Mouse (Mus musculus): ENCODE measurements around the gene Rab3il1. TPM values are rescaled to one million over a fixed set of nuclear protein-coding genes. Genes with fewer than 3 reads are reported as not detected.
A peak's percentile ranks its signal among the peaks of the same experiment; 100 is the strongest.

Gene Rab3il1
- polyA plus RNA-seq, 1 experiment = 4.1 TPM

GRCm38 (mm10) chr19:10013913-10014312, 12.4 kb downstream of the Rab3il1 start:
- H3K9ac ChIP-seq (ENCODE audit: low read depth, poor library complexity, severe bottlenecking) = no peak overlapping the region
- peak; percentile 87 for TF ChIP-seq EP300 (IDR thresholded peaks at IDR 0.05; ENCODE audit: insufficient read depth, low read depth, low read length)
- no peak for TF ChIP-seq CTCF (IDR thresholded peaks at IDR 0.05; ENCODE audit: low read depth, low read length)
- H3K27me3 ChIP-seq (ENCODE audit: control insufficient read depth, insufficient read depth, low read length, poor library complexity, severe bottlenecking) = no peaks in the 10 kb centered on the region
- no peak overlapping the region for H3K4me3 ChIP-seq (ENCODE audit: low read depth, low read length)
- H3K9me3 ChIP-seq (replicated peaks; ENCODE audit: control insufficient read depth, insufficient read depth, low read length, poor library complexity, severe bottlenecking) = no peaks in the 10 kb centered on the region
- no peaks in the 10 kb centered on the region for H3K36me3 ChIP-seq (ENCODE audit: control insufficient read depth, insufficient read depth, low read length, poor library complexity, severe bottlenecking)
- peaks cover 9% of the 10 kb centered on the region for H3K4me1 ChIP-seq (ENCODE audit: control insufficient read depth, insufficient read depth, low read length)
- H3K27ac ChIP-seq (ENCODE audit: insufficient read depth, low read length) = peak overlapping the region; percentile 44

DNA sequence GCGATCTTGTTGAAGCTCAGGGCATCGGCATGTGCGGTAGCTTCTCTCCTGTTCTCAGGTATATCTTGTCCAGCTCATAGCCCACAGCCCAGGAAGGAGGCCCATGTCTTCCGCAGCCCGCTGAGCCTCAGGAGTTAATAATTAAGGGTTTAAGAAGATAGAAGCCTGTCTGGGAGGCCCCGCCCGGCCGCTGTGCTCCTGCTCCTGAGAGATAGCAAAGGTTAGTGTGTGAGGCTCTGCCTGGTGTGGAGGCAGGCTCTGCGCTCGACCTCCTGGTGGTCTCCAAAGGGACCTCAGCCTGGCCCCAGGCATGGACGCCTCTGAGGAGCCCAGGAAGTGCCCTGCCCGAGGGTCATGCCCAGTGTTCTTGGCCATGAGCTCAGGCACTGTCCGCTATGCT, 13.4 kb downstream of the Rab3il1 start:
- no peak overlapping the region for H3K4me3 ChIP-seq (ENCODE audit: low read depth, low read length)
- no peaks in the 10 kb centered on the region for H3K36me3 ChIP-seq (ENCODE audit: control insufficient read depth, insufficient read depth, low read length, poor library complexity, severe bottlenecking)
- H3K9me3 ChIP-seq (replicated peaks; ENCODE audit: control insufficient read depth, insufficient read depth, low read length, poor library complexity, severe bottlenecking) = no peaks in the 10 kb centered on the region
- peaks cover 11% of the 10 kb centered on the region for H3K4me1 ChIP-seq (ENCODE audit: control insufficient read depth, insufficient read depth, low read length)
- TF ChIP-seq EP300 (IDR thresholded peaks at IDR 0.05; ENCODE audit: insufficient read depth, low read depth, low read length) (no peak), POLR2A (IDR thresholded peaks at IDR 0.05; ENCODE audit: insufficient read depth, low read length) (no peak), CTCF (IDR thresholded peaks at IDR 0.05; ENCODE audit: low read depth, low read length) (no peak)
- H3K9ac ChIP-seq (ENCODE audit: low read depth, poor library complexity, severe bottlenecking) = no peak overlapping the region
- no peak overlapping the region for H3K27ac ChIP-seq (ENCODE audit: insufficient read depth, low read length)
- no peaks in the 10 kb centered on the region for H3K27me3 ChIP-seq (ENCODE audit: control insufficient read depth, insufficient read depth, low read length, poor library complexity, severe bottlenecking)

- Histone ChIP-seq H3K9me3 (replicated peaks; ENCODE audit: control insufficient read depth, insufficient read depth, low read length, poor library complexity, severe bottlenecking) (no peaks in the 10 kb centered on the region), H3K4me1 (ENCODE audit: control insufficient read depth, insufficient read depth, low read length) (peaks cover 11% of the 10 kb centered on the region), H3K9ac (ENCODE audit: low read depth, poor library complexity, severe bottlenecking) (no peak overlapping the region), H3K4me3 (ENCODE audit: low read depth, low read length) (no peak overlapping the region), H3K27me3 (ENCODE audit: control insufficient read depth, insufficient read depth, low read length, poor library complexity, severe bottlenecking) (no peaks in the 10 kb centered on the region), H3K27ac (ENCODE audit: insufficient read depth, low read length) (no peak overlapping the region), H3K36me3 (ENCODE audit: control insufficient read depth, insufficient read depth, low read length, poor library complexity, severe bottlenecking) (no peaks in the 10 kb centered on the region)
- TF ChIP-seq CTCF (IDR thresholded peaks at IDR 0.05; ENCODE audit: low read depth, low read length) = no peak
- no peak for TF ChIP-seq EP300 (IDR thresholded peaks at IDR 0.05; ENCODE audit: insufficient read depth, low read depth, low read length)
- no peak for TF ChIP-seq POLR2A (IDR thresholded peaks at IDR 0.05; ENCODE audit: insufficient read depth, low read length)
These were observed 14.0 kb downstream of the Rab3il1 start for GRCm38 (mm10) chr19:10015442-10015841.

- no peaks in the 10 kb centered on the region for H3K36me3 ChIP-seq (ENCODE audit: control insufficient read depth, insufficient read depth, low read length, poor library complexity, severe bottlenecking)
- H3K9ac ChIP-seq (ENCODE audit: low read depth, poor library complexity, severe bottlenecking) = no peak overlapping the region
- H3K4me1 ChIP-seq (ENCODE audit: control insufficient read depth, insufficient read depth, low read length) = peaks cover 10% of the 10 kb centered on the region
- H3K4me3 ChIP-seq (ENCODE audit: low read depth, low read length) = no peak overlapping the region
- H3K9me3 ChIP-seq (replicated peaks; ENCODE audit: control insufficient read depth, insufficient read depth, low read length, poor library complexity, severe bottlenecking) = no peaks in the 10 kb centered on the region
- no peak overlapping the region for H3K27ac ChIP-seq (ENCODE audit: insufficient read depth, low read length)
- no peaks in the 10 kb centered on the region for H3K27me3 ChIP-seq (ENCODE audit: control insufficient read depth, insufficient read depth, low read length, poor library complexity, severe bottlenecking)
- TF ChIP-seq CTCF (IDR thresholded peaks at IDR 0.05; ENCODE audit: low read depth, low read length) = no peak
- TF ChIP-seq POLR2A (IDR thresholded peaks at IDR 0.05; ENCODE audit: insufficient read depth, low read length) = no peak
- no peak for TF ChIP-seq EP300 (IDR thresholded peaks at IDR 0.05; ENCODE audit: insufficient read depth, low read depth, low read length)
These were observed 14.7 kb downstream of the Rab3il1 start for GRCm38 (mm10) chr19:10016151-10016550.

DNA sequence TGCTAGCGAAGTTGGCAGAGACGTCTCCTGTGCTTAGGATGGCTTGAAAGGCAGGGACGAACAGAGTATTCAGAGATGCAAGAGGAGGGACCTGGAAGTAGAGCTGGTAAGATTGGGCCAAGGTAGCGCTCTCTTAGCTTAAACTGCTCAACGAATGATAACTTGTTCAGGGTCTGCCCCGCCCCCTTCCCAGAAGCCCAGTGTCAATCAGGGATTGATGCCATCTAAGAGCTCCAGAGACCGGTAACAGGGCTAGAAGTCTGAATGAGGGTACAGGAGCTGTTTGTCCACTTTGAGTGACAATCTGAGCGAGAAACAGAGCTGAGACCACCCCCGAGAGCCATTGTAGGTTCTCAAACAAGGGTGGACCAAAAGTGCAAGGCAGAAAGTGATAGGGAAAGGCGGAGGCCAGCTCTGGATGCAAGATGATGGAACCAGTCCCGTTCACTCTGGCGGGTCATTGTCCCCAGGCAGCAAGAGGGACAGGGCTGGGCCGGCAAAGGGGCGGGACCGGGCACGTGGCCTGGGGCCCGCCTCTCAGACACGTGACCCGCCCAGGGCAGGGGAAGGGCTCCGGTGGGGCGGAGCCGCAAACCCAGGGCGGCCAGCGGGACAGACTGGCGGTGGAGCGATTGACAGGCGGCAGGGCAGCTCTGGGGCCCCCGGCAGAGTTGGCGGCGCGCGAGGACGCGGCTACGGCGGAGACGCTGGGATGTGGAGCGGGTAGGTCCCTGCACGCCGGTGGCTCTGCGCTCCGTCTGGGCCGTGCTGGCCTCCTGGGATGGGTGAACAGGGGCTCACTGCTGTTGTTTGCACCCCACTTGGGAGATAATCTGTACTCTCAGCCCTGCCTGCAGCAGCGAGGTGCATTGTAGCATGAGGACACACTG, 16.4 kb downstream of the Rab3il1 start:
- Histone ChIP-seq H3K9ac (ENCODE audit: low read depth, poor library complexity, severe bottlenecking) (no peak overlapping the region), H3K27me3 (ENCODE audit: control insufficient read depth, insufficient read depth, low read length, poor library complexity, severe bottlenecking) (no peaks in the 10 kb centered on the region), H3K36me3 (ENCODE audit: control insufficient read depth, insufficient read depth, low read length, poor library complexity, severe bottlenecking) (no peaks in the 10 kb centered on the region), H3K4me3 (ENCODE audit: low read depth, low read length) (peak overlapping the region; percentile 60), H3K9me3 (replicated peaks; ENCODE audit: control insufficient read depth, insufficient read depth, low read length, poor library complexity, severe bottlenecking) (no peaks in the 10 kb centered on the region), H3K27ac (ENCODE audit: insufficient read depth, low read length) (no peak overlapping the region), H3K4me1 (ENCODE audit: control insufficient read depth, insufficient read depth, low read length) (peaks cover 7% of the 10 kb centered on the region)
- no peak for TF ChIP-seq CTCF (IDR thresholded peaks at IDR 0.05; ENCODE audit: low read depth, low read length)
- peak; percentile 58 for TF ChIP-seq EP300 (IDR thresholded peaks at IDR 0.05; ENCODE audit: insufficient read depth, low read depth, low read length)
- TF ChIP-seq POLR2A (IDR thresholded peaks at IDR 0.05; ENCODE audit: insufficient read depth, low read length) = peak; percentile 60

GRCm38 (mm10) chr19:10018527-10018818, 17.0 kb downstream of the Rab3il1 start:
- H3K9ac ChIP-seq (ENCODE audit: low read depth, poor library complexity, severe bottlenecking) = no peak overlapping the region
- no peaks in the 10 kb centered on the region for H3K27me3 ChIP-seq (ENCODE audit: control insufficient read depth, insufficient read depth, low read length, poor library complexity, severe bottlenecking)
- peak overlapping the region; percentile 60 for H3K4me3 ChIP-seq (ENCODE audit: low read depth, low read length)
- H3K36me3 ChIP-seq (ENCODE audit: control insufficient read depth, insufficient read depth, low read length, poor library complexity, severe bottlenecking) = no peaks in the 10 kb centered on the region
- no peaks in the 10 kb centered on the region for H3K9me3 ChIP-seq (replicated peaks; ENCODE audit: control insufficient read depth, insufficient read depth, low read length, poor library complexity, severe bottlenecking)
- no peak for TF ChIP-seq POLR2A (IDR thresholded peaks at IDR 0.05; ENCODE audit: insufficient read depth, low read length)
- no peak for TF ChIP-seq CTCF (IDR thresholded peaks at IDR 0.05; ENCODE audit: low read depth, low read length)
- no peak for TF ChIP-seq EP300 (IDR thresholded peaks at IDR 0.05; ENCODE audit: insufficient read depth, low read depth, low read length)
- peaks cover 7% of the 10 kb centered on the region for H3K4me1 ChIP-seq (ENCODE audit: control insufficient read depth, insufficient read depth, low read length)
- no peak overlapping the region for H3K27ac ChIP-seq (ENCODE audit: insufficient read depth, low read length)

Measured in ES-Bruce4 (cell line).